Mouse (Mus musculus): ENCODE data around the gene Prkg1. TPM values are rescaled to one million over a fixed set of nuclear protein-coding genes. Genes with fewer than 3 reads are reported as not detected.

The Prkg1 gene
- polyA plus RNA-seq, 1 experiment from 2014 or later = 4.9 TPM

- no peak for ATAC-seq
- no peak overlapping the region for H3K4me2 ChIP-seq (ENCODE audit: low read length)
- no peaks in the 10 kb centered on the region for H3K27me3 ChIP-seq (ENCODE audit: control insufficient read depth, insufficient read depth, low read depth, low read length)
- no peaks in the 10 kb centered on the region for H3K36me3 ChIP-seq (ENCODE audit: control insufficient read depth, insufficient read depth, low read length)
- H3K27ac ChIP-seq (ENCODE audit: low read length) = no peak overlapping the region
- WGBS = 47% methylated on average over 4 of the region's 4 CpGs
- no peak overlapping the region for H3K9ac ChIP-seq (ENCODE audit: low read depth, low read length)
- H3K4me3 ChIP-seq (ENCODE audit: low read depth, low read length) = no peak overlapping the region
- H3K9me3 ChIP-seq (replicated peaks; ENCODE audit: control insufficient read depth, low read length, poor library complexity, severe bottlenecking) = no peaks in the 10 kb centered on the region
- no peaks in the 10 kb centered on the region for H3K4me1 ChIP-seq (ENCODE audit: control insufficient read depth, insufficient read depth, low read length)
Measured at GRCm38 (mm10) chr19:31616159-31616558, 148.7 kb downstream of the Prkg1 start.

DNA sequence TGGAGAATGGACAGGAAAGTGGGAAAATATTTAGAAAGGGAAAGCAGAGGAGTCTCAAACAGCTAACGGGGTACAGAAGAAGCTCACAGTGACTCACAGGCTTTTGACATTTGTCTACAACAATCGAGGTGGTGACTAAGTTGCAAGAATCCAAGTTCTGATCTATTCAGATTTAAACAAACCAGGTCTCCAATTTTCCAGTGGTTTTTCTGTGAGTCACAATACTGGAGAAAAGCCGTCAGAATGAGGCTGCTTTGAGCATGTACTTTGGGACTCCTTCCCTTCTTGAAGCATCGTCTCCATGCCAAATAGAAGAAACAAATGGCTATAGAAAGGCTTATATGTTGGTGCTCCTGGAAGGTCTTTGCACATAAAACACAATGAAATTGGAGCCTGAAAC is 151.7 kb downstream of the Prkg1 start:
- Histone ChIP-seq H3K36me3 (ENCODE audit: control insufficient read depth, insufficient read depth, low read length) (no peaks in the 10 kb centered on the region), H3K27ac (ENCODE audit: low read length) (no peak overlapping the region), H3K4me1 (ENCODE audit: control insufficient read depth, insufficient read depth, low read length) (no peaks in the 10 kb centered on the region), H3K9me3 (replicated peaks; ENCODE audit: control insufficient read depth, low read length, poor library complexity, severe bottlenecking) (no peaks in the 10 kb centered on the region), H3K4me3 (ENCODE audit: low read depth, low read length) (no peak overlapping the region), H3K9ac (ENCODE audit: low read depth, low read length) (no peak overlapping the region), H3K4me2 (ENCODE audit: low read length) (no peak overlapping the region), H3K27me3 (ENCODE audit: control insufficient read depth, insufficient read depth, low read depth, low read length) (no peaks in the 10 kb centered on the region)
- ATAC-seq = no peak
- WGBS = 86% methylated on average over 4 of the region's 4 CpGs

DNA sequence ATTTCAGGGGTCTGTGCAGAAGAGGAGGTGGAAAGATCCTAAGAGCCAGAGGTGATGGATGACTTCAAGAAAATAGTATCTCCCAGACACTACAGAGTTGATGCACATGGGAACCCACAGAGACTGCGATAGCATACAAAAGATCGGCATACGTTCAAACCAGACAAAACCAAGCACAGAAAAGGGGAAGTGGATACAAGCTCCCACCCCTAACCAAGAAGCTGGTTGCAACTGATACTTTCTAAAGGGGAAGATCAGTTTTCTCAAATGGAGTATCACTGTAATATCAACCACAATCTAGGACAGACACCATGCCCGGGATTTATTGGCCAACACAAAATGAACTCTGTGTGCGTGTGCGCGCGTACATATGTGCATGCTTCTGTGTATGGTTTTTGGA is 162.3 kb downstream of the Prkg1 start:
- Histone ChIP-seq H3K27me3 (ENCODE audit: control insufficient read depth, insufficient read depth, low read depth, low read length) (no peaks in the 10 kb centered on the region), H3K4me1 (ENCODE audit: control insufficient read depth, insufficient read depth, low read length) (no peaks in the 10 kb centered on the region), H3K4me3 (ENCODE audit: low read depth, low read length) (no peak overlapping the region), H3K4me2 (ENCODE audit: low read length) (no peak overlapping the region), H3K27ac (ENCODE audit: low read length) (no peak overlapping the region), H3K9ac (ENCODE audit: low read depth, low read length) (no peak overlapping the region), H3K36me3 (ENCODE audit: control insufficient read depth, insufficient read depth, low read length) (no peaks in the 10 kb centered on the region), H3K9me3 (replicated peaks; ENCODE audit: control insufficient read depth, low read length, poor library complexity, severe bottlenecking) (no peaks in the 10 kb centered on the region)
- no peak for ATAC-seq
- 96% methylated on average over 8 of the region's 8 CpGs for WGBS

DNA sequence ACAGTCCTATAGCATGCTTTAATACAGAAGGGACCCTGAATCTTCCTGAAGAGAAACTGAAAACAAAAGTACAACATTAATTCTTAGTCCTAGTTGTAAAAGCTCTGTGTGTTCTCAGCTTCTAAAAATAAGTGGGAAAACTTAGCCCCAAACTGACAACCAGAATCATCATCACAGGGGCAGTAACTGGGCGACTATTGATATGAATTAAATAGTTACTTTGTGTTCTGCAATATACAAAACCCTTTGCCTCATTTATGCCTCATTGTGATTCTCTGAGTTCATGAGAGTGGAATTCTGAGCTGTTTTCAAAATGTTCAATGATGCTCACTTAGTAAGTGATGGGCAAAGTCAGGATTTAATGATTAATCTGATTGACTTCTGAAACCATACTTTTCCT is 170.8 kb downstream of the Prkg1 start:
- Histone ChIP-seq H3K36me3 (ENCODE audit: control insufficient read depth, insufficient read depth, low read length) (no peaks in the 10 kb centered on the region), H3K27me3 (ENCODE audit: control insufficient read depth, insufficient read depth, low read depth, low read length) (no peaks in the 10 kb centered on the region), H3K9me3 (replicated peaks; ENCODE audit: control insufficient read depth, low read length, poor library complexity, severe bottlenecking) (no peaks in the 10 kb centered on the region), H3K4me1 (ENCODE audit: control insufficient read depth, insufficient read depth, low read length) (no peaks in the 10 kb centered on the region), H3K27ac (ENCODE audit: low read length) (no peak overlapping the region), H3K9ac (ENCODE audit: low read depth, low read length) (no peak overlapping the region), H3K4me3 (ENCODE audit: low read depth, low read length) (no peak overlapping the region), H3K4me2 (ENCODE audit: low read length) (no peak overlapping the region)
- 70% methylated on average over 1 of the region's 1 CpGs for WGBS
- ATAC-seq = no peak

DNA sequence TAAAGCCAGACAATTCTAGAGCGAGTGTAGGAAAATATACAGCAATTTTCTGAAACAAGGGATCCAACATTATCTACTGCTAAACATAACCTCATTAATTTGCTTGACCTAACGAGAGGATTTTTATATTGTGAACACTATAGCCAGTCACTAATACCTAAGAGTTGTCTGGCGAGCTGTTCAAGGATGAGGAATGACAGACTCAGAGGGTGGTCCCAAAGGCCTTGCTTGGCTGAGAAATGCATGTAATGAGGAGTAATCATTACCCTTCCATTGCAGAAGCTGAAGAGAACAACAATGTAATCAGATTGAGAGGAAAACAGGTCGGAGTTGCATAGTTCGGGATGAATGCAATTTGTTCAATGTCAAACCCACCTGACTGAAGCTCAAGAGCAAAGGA is 174.1 kb downstream of the Prkg1 start:
- Histone ChIP-seq H3K9me3 (replicated peaks; ENCODE audit: control insufficient read depth, low read length, poor library complexity, severe bottlenecking) (no peaks in the 10 kb centered on the region), H3K4me3 (ENCODE audit: low read depth, low read length) (no peak overlapping the region), H3K27ac (ENCODE audit: low read length) (no peak overlapping the region), H3K9ac (ENCODE audit: low read depth, low read length) (no peak overlapping the region), H3K27me3 (ENCODE audit: control insufficient read depth, insufficient read depth, low read depth, low read length) (no peaks in the 10 kb centered on the region), H3K4me1 (ENCODE audit: control insufficient read depth, insufficient read depth, low read length) (no peaks in the 10 kb centered on the region), H3K36me3 (ENCODE audit: control insufficient read depth, insufficient read depth, low read length) (no peaks in the 10 kb centered on the region), H3K4me2 (ENCODE audit: low read length) (no peak overlapping the region)
- 85% methylated on average over 5 of the region's 5 CpGs for WGBS
- no peak for ATAC-seq

DNA sequence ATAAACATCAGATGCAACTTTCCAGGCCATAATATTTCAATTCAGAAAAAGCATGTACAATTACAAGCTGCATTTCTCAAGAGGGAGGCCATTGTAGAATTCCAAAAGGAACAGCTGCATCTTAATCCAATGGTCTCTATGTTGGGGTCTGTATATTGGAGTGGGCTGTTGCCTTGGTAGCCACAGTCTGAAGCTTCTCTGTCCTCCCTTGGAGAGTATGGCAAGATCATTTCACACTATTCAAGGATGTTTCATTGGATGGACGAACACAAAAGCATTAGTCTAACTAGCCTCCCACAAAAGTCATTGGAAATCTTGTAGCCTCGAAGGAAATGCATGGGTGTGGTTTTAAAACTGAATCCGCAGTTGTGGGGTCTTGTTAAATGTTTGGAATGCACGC is 187.7 kb downstream of the Prkg1 start:
- 31% methylated on average over 4 of the region's 4 CpGs for WGBS
- Histone ChIP-seq H3K9ac (ENCODE audit: low read depth, low read length) (no peak overlapping the region), H3K4me1 (ENCODE audit: control insufficient read depth, insufficient read depth, low read length) (no peaks in the 10 kb centered on the region), H3K27me3 (ENCODE audit: control insufficient read depth, insufficient read depth, low read depth, low read length) (no peaks in the 10 kb centered on the region), H3K36me3 (ENCODE audit: control insufficient read depth, insufficient read depth, low read length) (no peaks in the 10 kb centered on the region), H3K4me3 (ENCODE audit: low read depth, low read length) (no peak overlapping the region), H3K27ac (ENCODE audit: low read length) (no peak overlapping the region), H3K9me3 (replicated peaks; ENCODE audit: control insufficient read depth, low read length, poor library complexity, severe bottlenecking) (no peaks in the 10 kb centered on the region), H3K4me2 (ENCODE audit: low read length) (no peak overlapping the region)
- no peak for ATAC-seq

DNA sequence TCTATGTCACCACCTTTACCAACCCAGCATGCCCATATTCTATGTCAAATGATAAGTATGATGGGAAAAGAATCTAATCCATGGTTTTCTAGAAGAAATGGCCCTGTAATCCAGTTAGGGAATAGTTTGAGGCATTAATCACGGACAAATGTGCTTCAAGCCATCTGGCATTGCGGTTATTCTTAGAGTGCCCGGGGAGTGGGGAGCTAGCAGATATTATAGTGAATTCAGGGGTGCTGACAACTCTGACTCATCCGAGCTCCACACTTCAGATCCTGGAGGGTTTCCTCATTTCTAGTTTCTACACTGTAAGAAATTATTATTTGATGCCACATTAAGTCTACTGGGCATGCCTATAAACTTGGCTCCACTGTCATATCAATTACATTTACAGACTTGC is 200.5 kb downstream of the Prkg1 start:
- no peaks in the 10 kb centered on the region for H3K9me3 ChIP-seq (replicated peaks; ENCODE audit: control insufficient read depth, low read length, poor library complexity, severe bottlenecking)
- H3K4me2 ChIP-seq (ENCODE audit: low read length) = no peak overlapping the region
- no peak for ATAC-seq
- no peak overlapping the region for H3K4me3 ChIP-seq (ENCODE audit: low read depth, low read length)
- no peaks in the 10 kb centered on the region for H3K36me3 ChIP-seq (ENCODE audit: control insufficient read depth, insufficient read depth, low read length)
- 84% methylated on average over 4 of the region's 4 CpGs for WGBS
- no peak overlapping the region for H3K27ac ChIP-seq (ENCODE audit: low read length)
- H3K9ac ChIP-seq (ENCODE audit: low read depth, low read length) = no peak overlapping the region
- H3K27me3 ChIP-seq (ENCODE audit: control insufficient read depth, insufficient read depth, low read depth, low read length) = no peaks in the 10 kb centered on the region
- no peaks in the 10 kb centered on the region for H3K4me1 ChIP-seq (ENCODE audit: control insufficient read depth, insufficient read depth, low read length)

GRCm38 (mm10) chr19:31546063-31546462 is 218.8 kb downstream of the Prkg1 start:
- H3K4me1 ChIP-seq (ENCODE audit: control insufficient read depth, insufficient read depth, low read length) = no peaks in the 10 kb centered on the region
- no peak overlapping the region for H3K4me3 ChIP-seq (ENCODE audit: low read depth, low read length)
- no peaks in the 10 kb centered on the region; the same call in 1 of the 2 replicates for H3K9me3 ChIP-seq (replicated peaks; ENCODE audit: control insufficient read depth, low read length, poor library complexity, severe bottlenecking)
- WGBS = 77% methylated on average over 5 of the region's 5 CpGs
- no peak overlapping the region for H3K4me2 ChIP-seq (ENCODE audit: low read length)
- H3K27ac ChIP-seq (ENCODE audit: low read length) = no peak overlapping the region
- H3K36me3 ChIP-seq (ENCODE audit: control insufficient read depth, insufficient read depth, low read length) = no peaks in the 10 kb centered on the region
- H3K9ac ChIP-seq (ENCODE audit: low read depth, low read length) = no peak overlapping the region
- no peak for ATAC-seq
- H3K27me3 ChIP-seq (ENCODE audit: control insufficient read depth, insufficient read depth, low read depth, low read length) = no peaks in the 10 kb centered on the region

DNA sequence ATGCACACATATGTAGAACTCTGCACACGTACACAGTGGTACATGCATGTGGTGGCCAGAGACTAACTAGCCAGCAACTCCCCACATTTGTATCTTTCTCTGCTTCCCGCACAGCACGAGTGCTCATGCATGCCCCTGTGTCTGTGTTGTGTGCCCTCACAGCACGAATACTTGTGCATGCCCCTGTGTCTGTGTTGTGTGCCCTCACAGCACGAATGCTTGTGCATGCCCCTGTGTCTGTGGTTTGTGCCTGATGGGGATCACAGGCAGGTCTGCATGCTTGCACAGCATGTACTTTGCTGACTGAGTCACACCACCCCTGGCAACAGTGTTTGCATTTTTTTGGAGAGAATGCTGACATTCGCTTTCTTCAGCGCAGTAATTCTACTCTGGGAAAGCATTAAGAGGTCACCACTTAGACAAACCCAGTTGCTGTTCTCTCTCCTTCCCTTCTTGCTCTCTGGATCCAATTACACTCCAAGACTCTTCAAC is 233.5 kb downstream of the Prkg1 start:
- H3K4me1 ChIP-seq (ENCODE audit: control insufficient read depth, insufficient read depth, low read length) = no peaks in the 10 kb centered on the region
- no peaks in the 10 kb centered on the region for H3K9me3 ChIP-seq (replicated peaks; ENCODE audit: control insufficient read depth, low read length, poor library complexity, severe bottlenecking)
- no peak overlapping the region for H3K4me3 ChIP-seq (ENCODE audit: low read depth, low read length)
- H3K4me2 ChIP-seq (ENCODE audit: low read length) = no peak overlapping the region
- ATAC-seq = no peak
- 57% methylated on average over 7 of the region's 7 CpGs for WGBS
- no peaks in the 10 kb centered on the region for H3K27me3 ChIP-seq (ENCODE audit: control insufficient read depth, insufficient read depth, low read depth, low read length)
- no peak overlapping the region for H3K9ac ChIP-seq (ENCODE audit: low read depth, low read length)
- H3K27ac ChIP-seq (ENCODE audit: low read length) = no peak overlapping the region
- H3K36me3 ChIP-seq (ENCODE audit: control insufficient read depth, insufficient read depth, low read length) = no peaks in the 10 kb centered on the region

GRCm38 (mm10) chr19:31530616-31531015 is 234.2 kb downstream of the Prkg1 start:
- no peaks in the 10 kb centered on the region for H3K27me3 ChIP-seq (ENCODE audit: control insufficient read depth, insufficient read depth, low read depth, low read length)
- no peak for ATAC-seq
- no peak overlapping the region for H3K4me2 ChIP-seq (ENCODE audit: low read length)
- no peaks in the 10 kb centered on the region for H3K4me1 ChIP-seq (ENCODE audit: control insufficient read depth, insufficient read depth, low read length)
- H3K9ac ChIP-seq (ENCODE audit: low read depth, low read length) = no peak overlapping the region
- no peak overlapping the region for H3K27ac ChIP-seq (ENCODE audit: low read length)
- WGBS = 51% methylated on average over 5 of the region's 5 CpGs
- no peak overlapping the region for H3K4me3 ChIP-seq (ENCODE audit: low read depth, low read length)
- no peaks in the 10 kb centered on the region for H3K36me3 ChIP-seq (ENCODE audit: control insufficient read depth, insufficient read depth, low read length)
- no peaks in the 10 kb centered on the region for H3K9me3 ChIP-seq (replicated peaks; ENCODE audit: control insufficient read depth, low read length, poor library complexity, severe bottlenecking)
